ENCODE assay signal across 11 mouse cellular contexts in genomic region chr1:53791343-53791742, GRCm38 (mm10). TPM values are rescaled to one million over a fixed set of nuclear protein-coding genes. Genes with fewer than 3 reads are reported as not detected.
DNase-seq lines count a peak whose midpoint lies in the region; ATAC-seq lines count a peak whose summit lies in the region.
"Had no signal": no experiment of that assay in that cellular context is flagged by ENCODE, and none has a peak within 500 bp of the region (broad histone marks: within the 10 kb centered on the region; RNA-seq: fewer than 3 reads in every experiment).

No protein-coding gene starts in this region.

- ATAC-seq in common myeloid progenitor, adult 5-6 weeks (replicated peaks; ENCODE audit: low read depth, poor library complexity, severe bottlenecking) = peak; percentile 95
- ATAC-seq in megakaryocyte progenitor cell, adult 5-6 weeks (replicated peaks; ENCODE audit: poor library complexity) = peak; percentile 92
- ATAC-seq in frontal cortex, adult (ENCODE audit: low TSS enrichment) = no peak

- peak; percentile 70 to 80 for DNase-seq in CD8-positive naive resting alpha-beta T cell, adult 2 months (ENCODE audit: low read depth in 2 of 2, low spot score in 2 of 2)
- DNase-seq in splenic B cell, adult 2 months (ENCODE audit: low read depth, low spot score) = peak; percentile 96
- DNase-seq in kidney, postnatal 4 days = no peak
- DNase-seq in frontal cortex, postnatal 25 days (ENCODE audit: low spot score in 2 of 2) = no peak
- DNase-seq in layer of hippocampus, adult 9-11 months = no peak
- DNase-seq: cerebellum, postnatal 25 days; heart, postnatal 36 days; kidney, adult 9 months had no signal

- no peaks in the 10 kb centered on the region for H3K27me3 ChIP-seq in splenic B cell, adult 2 months (ENCODE audit: control insufficient read depth, insufficient read depth, low read length, poor library complexity, severe bottlenecking)

- H3K36me3 ChIP-seq in splenic B cell, adult 2 months (ENCODE audit: control insufficient read depth, insufficient read depth, low read length, poor library complexity, severe bottlenecking) = no peaks in the 10 kb centered on the region

RNA-seq across cellular contexts. Expression of gene Stk17b, which starts 6.3 kb away (rescaled TPM):
- total RNA-seq in common myeloid progenitor, adult 5-6 weeks (2017) = 49.9 and 61.7 TPM in 2 replicates
- total RNA-seq in megakaryocyte progenitor cell, adult 5-6 weeks (2015) = 35.6 and 52.0 TPM in 2 replicates
- total RNA-seq in megakaryocyte progenitor cell, adult 5-6 weeks (2017) = 33.8 and 47.5 TPM in 2 replicates

Comparison
In these comparisons a context has a peak if more than half of its experiments do, and no peak if none do; other contexts are left out.
1. DNase-seq: peak in CD8-positive naive resting alpha-beta T cell, adult 2 months (2 of 2) and splenic B cell, adult 2 months (single experiment); none in kidney, postnatal 4 days (0 of 2), frontal cortex, postnatal 25 days (0 of 2) and layer of hippocampus, adult 9-11 months (single experiment).